Mouse (Mus musculus): Measurements from ENCODE around the gene Rbms1. TPM values are rescaled to one million over a fixed set of nuclear protein-coding genes. Genes with fewer than 3 reads are reported as not detected.
"Not testable (repeated sequence)": the region's sequence is repeated elsewhere in the genome, so short reads cannot be mapped to it uniquely, and the experiment has no call there.

The Rbms1 gene
- polyA plus RNA-seq, 1 experiment = 252 TPM

DNA sequence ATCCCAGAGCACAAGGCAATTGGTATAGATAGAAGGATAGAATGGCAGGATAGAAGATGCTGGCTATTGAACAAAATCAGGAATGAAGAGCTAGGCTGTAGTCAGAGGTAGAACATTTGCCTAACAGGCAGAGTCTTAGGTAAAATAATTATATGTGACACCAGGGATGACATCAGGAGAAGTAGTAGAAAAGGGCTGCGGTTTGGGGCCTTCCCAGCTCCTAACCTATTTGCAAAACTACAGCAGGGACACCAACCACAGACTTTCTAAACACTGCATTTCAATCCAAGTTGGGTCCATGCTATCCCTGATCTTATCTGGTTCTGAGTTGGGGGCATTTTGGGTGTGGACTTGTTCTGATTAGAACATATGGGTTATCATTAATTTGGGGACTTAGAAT, 118.7 kb downstream of the Rbms1 start:
- peaks cover 35% of the 10 kb centered on the region for H3K4me1 ChIP-seq (ENCODE audit: control insufficient read depth, insufficient read depth, low read length)
- 91% methylated on average over 1 of the region's 1 CpGs for WGBS
- DNase-seq = no peak
- H3K4me3 ChIP-seq (replicated peaks; ENCODE audit: extremely low read depth, low read depth, low read length) = no peak overlapping the region
- TF ChIP-seq CTCF (IDR thresholded peaks at IDR 0.05; ENCODE audit: insufficient read depth, low read length) = no peak
- TF ChIP-seq POLR2A (IDR thresholded peaks at IDR 0.05; ENCODE audit: borderline replicate concordance, extremely low read depth, low read depth, low read length) = no peak

DNA sequence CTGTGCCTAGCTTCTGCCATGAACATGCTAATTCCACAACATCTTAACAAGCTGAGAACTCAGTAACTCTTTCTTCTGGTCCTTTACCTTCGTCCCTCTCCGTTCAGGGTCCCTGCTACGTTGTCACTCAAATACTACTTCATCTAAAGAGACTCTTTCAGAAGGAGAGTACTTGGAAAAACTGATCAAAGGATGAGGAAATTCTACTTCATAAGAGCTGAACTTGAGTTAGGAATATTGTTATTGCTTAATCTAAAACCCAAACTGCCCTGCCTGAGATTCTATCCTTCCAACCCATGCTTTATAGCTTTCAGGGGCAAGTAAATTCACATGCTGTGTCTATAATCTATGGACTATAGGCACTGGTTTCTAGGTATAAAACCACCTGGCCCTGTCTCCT, 119.4 kb downstream of the Rbms1 start:
- WGBS = 57% methylated on average over 3 of the region's 3 CpGs
- DNase-seq = no peak
- Histone ChIP-seq H3K4me1 (ENCODE audit: control insufficient read depth, insufficient read depth, low read length) (peaks cover 37% of the 10 kb centered on the region), H3K4me3 (replicated peaks; ENCODE audit: extremely low read depth, low read depth, low read length) (no peak overlapping the region)
- no peak for TF ChIP-seq CTCF (IDR thresholded peaks at IDR 0.05; ENCODE audit: insufficient read depth, low read length)
- TF ChIP-seq POLR2A (IDR thresholded peaks at IDR 0.05; ENCODE audit: borderline replicate concordance, extremely low read depth, low read depth, low read length) = no peak

DNA sequence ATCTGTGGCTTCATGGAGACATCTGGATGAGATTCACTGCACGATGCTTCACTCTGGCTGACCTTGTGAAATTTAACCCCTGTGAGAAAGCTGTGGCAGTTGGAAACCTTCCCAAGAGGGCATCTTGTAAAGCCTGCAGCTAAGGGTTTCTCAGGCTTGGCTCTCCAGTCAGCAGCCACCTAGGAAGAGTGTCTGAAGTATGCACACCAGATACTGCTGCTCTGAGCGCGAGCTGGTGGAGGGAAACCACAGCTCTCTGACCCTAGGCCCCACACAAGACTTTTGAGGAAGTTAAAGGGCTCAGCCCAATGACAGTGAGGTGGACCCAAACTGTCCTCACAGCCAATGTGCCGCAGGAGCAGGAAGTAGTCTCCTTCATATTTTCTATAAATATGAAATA, 120.0 kb downstream of the Rbms1 start:
- DNase-seq = no peak
- TF ChIP-seq POLR2A (IDR thresholded peaks at IDR 0.05; ENCODE audit: borderline replicate concordance, extremely low read depth, low read depth, low read length) = no peak
- TF ChIP-seq CTCF (IDR thresholded peaks at IDR 0.05; ENCODE audit: insufficient read depth, low read length) = no peak
- 13% methylated on average over 4 of the region's 4 CpGs for WGBS
- no peak overlapping the region for H3K4me3 ChIP-seq (replicated peaks; ENCODE audit: extremely low read depth, low read depth, low read length)
- peaks cover 39% of the 10 kb centered on the region for H3K4me1 ChIP-seq (ENCODE audit: control insufficient read depth, insufficient read depth, low read length)

DNA sequence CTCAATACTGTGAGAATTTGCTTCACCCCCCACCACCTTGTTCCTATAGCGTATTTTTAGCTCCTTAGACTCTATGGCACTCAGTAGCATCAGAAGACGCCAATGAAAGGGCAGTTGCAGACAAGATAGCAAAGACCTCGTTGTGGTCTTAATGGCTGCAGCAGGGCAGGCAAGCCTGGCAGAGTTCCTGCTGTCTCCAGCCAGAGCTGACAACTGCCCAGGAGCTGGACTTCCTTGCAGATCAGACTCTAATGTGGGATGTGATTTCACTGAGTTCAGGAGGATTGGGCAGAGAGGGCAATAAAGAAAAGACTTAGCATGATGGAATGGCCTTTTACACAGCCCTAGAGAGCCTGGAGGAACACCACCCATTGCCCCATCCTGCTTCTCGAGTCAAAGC, 122.1 kb downstream of the Rbms1 start:
- TF ChIP-seq POLR2A (IDR thresholded peaks at IDR 0.05; ENCODE audit: borderline replicate concordance, extremely low read depth, low read depth, low read length) (no peak), CTCF (IDR thresholded peaks at IDR 0.05; ENCODE audit: insufficient read depth, low read length) (no peak)
- no peak for DNase-seq
- 61% methylated on average over 4 of the region's 4 CpGs for WGBS
- Histone ChIP-seq H3K4me1 (ENCODE audit: control insufficient read depth, insufficient read depth, low read length) (peaks cover 53% of the 10 kb centered on the region), H3K4me3 (replicated peaks; ENCODE audit: extremely low read depth, low read depth, low read length) (no peak overlapping the region)

DNA sequence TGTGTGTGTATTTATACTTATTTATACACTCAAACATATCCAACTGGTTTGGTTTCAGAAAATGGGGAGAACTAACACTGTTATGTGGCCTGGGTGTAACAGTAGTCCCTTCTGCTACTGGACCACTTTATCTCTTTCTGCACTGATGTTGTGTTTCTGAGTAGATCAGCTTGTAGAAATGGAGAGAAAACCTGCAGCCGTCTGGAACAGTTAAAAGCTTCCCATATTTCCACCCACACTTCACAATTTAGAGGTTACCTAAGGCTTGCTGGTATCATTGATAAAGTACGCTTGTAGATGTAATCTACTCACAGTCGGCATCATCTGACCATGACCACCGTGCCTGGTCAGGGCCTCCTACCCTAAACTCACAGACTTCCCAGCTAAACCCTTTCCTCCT, 123.5 kb downstream of the Rbms1 start:
- no peak overlapping the region for H3K4me3 ChIP-seq (replicated peaks; ENCODE audit: extremely low read depth, low read depth, low read length)
- TF ChIP-seq CTCF (IDR thresholded peaks at IDR 0.05; ENCODE audit: insufficient read depth, low read length) (no peak), POLR2A (IDR thresholded peaks at IDR 0.05; ENCODE audit: borderline replicate concordance, extremely low read depth, low read depth, low read length) (no peak)
- H3K4me1 ChIP-seq (ENCODE audit: control insufficient read depth, insufficient read depth, low read length) = peaks cover 50% of the 10 kb centered on the region
- DNase-seq = no peak
- 69% methylated on average over 4 of the region's 4 CpGs for WGBS

DNA sequence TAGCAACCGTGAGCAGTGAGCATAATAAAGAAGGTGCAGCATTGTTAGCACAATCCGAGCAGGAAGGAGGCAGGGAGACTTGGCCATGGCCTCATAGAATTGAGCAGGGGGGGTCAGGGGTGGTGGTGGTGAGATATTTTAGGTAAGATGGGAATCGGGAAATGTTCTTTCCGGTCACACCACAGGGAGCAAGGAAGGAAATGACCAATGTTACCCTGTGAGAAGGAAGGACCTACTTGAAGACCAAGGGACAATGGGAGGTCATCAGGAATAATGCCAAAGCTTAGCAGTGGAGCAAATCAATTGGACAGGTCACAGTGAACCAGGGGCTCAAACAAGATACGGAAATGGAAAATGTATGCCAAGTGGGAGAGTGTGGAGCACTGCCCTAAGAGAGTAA, 124.1 kb downstream of the Rbms1 start:
- TF ChIP-seq POLR2A (IDR thresholded peaks at IDR 0.05; ENCODE audit: borderline replicate concordance, extremely low read depth, low read depth, low read length) = no peak
- TF ChIP-seq CTCF (IDR thresholded peaks at IDR 0.05; ENCODE audit: insufficient read depth, low read length) = no peak
- no peak overlapping the region for H3K4me3 ChIP-seq (replicated peaks; ENCODE audit: extremely low read depth, low read depth, low read length)
- 33% methylated on average over 5 of the region's 5 CpGs for WGBS
- no peak for DNase-seq
- peaks cover 50% of the 10 kb centered on the region for H3K4me1 ChIP-seq (ENCODE audit: control insufficient read depth, insufficient read depth, low read length)

DNA sequence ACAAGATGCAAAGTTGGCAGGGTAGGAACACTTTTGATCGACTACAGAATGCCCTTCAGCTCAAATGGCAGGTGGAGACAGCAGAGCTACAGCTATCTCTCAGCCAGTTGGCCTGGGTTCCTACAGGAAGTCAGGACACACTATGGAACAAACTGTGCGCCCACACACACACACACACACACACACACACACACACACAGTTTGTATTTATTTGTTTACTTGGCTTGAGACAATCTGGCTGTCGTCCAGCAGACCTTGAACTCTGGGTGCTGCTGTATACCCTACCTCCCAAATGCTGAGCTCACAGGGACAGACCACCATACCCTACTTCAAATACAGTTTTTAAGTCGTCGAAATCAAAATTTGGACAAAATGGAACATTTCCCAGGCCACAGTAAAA, 125.4 kb downstream of the Rbms1 start:
- WGBS = 41% methylated on average over 5 of the region's 5 CpGs
- H3K4me3 ChIP-seq (replicated peaks; ENCODE audit: extremely low read depth, low read depth, low read length) = no peak overlapping the region
- TF ChIP-seq CTCF (IDR thresholded peaks at IDR 0.05; ENCODE audit: insufficient read depth, low read length) = no peak
- TF ChIP-seq POLR2A (IDR thresholded peaks at IDR 0.05; ENCODE audit: borderline replicate concordance, extremely low read depth, low read depth, low read length) = no peak
- H3K4me1 ChIP-seq (ENCODE audit: control insufficient read depth, insufficient read depth, low read length) = peaks cover 40% of the 10 kb centered on the region
- DNase-seq = no peak

DNA sequence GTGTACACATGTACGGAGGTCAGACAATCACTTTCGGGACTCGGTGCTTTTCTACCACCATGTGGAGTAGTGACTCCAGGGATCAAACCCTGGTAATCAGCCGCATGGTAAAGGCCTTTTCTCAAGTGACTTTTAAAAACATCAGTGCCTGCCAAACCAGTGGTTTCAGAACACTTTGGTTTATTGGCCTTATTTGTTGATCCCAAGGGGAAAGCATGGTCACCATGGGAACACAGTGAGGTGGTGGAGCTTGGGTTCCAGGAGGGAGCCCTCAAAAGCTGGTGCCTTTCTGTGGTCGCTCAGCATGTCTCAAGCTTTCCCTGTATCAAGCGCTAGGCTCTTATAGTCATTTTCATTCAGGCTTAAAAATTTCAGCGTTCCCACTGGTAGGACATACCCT, 126.8 kb downstream of the Rbms1 start:
- TF ChIP-seq POLR2A (IDR thresholded peaks at IDR 0.05; ENCODE audit: borderline replicate concordance, extremely low read depth, low read depth, low read length) = no peak
- no peak for TF ChIP-seq CTCF (IDR thresholded peaks at IDR 0.05; ENCODE audit: insufficient read depth, low read length)
- no peak for DNase-seq
- 75% methylated on average over 7 of the region's 7 CpGs for WGBS

DNA sequence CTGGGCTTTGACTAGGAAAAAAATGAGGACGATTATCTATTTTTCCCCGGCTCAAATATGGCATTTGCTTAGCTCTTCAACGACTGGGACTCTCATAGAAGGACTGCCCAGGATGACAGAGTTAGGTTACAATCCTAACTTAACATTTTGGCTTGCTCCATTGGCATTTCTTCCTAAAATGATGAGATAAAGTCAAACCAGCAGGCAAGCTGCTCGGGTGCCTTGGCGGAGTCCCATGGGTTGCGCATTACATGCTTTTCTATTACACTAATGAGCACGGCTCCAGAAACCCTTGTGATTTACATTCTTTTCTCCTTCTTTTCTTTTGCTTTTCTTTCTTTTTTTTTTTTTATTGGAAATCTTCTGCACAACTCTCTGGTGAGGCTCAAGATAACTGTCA, 128.7 kb downstream of the Rbms1 start:
- no peak for DNase-seq
- no peak overlapping the region for H3K4me3 ChIP-seq (replicated peaks; ENCODE audit: extremely low read depth, low read depth, low read length)
- peaks cover 33% of the 10 kb centered on the region for H3K4me1 ChIP-seq (ENCODE audit: control insufficient read depth, insufficient read depth, low read length)
- TF ChIP-seq POLR2A (IDR thresholded peaks at IDR 0.05; ENCODE audit: borderline replicate concordance, extremely low read depth, low read depth, low read length) (no peak), CTCF (IDR thresholded peaks at IDR 0.05; ENCODE audit: insufficient read depth, low read length) (no peak)
- 62% methylated on average over 7 of the region's 7 CpGs for WGBS

More for the DNA sequence above, 126.8 kb downstream of the Rbms1 start:
- no peak overlapping the region for H3K4me3 ChIP-seq (replicated peaks; ENCODE audit: extremely low read depth, low read depth, low read length)
- H3K4me1 ChIP-seq (ENCODE audit: control insufficient read depth, insufficient read depth, low read length) = peaks cover 35% of the 10 kb centered on the region

DNA sequence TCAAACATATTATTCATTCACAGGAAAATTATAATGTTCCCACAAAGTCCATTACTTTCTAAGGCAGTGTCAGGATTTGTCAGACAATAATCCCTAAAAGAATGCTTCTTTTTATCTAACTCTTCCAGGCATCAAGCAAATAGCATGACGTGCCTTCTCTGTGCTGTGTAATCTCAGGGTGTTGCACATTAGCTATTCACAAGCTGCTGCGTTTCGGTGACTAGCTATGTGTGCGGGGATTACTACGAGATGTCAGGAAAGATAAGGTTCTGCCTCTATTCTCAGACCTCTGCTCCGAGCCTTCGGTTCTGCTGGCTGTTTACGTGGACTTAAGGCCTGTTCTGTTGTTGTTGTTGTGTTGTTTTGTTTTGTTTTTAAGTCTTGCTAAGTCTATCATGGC, 130.7 kb downstream of the Rbms1 start:
- 65% methylated on average over 8 of the region's 8 CpGs for WGBS
- peaks cover 20% of the 10 kb centered on the region for H3K4me1 ChIP-seq (ENCODE audit: control insufficient read depth, insufficient read depth, low read length)
- TF ChIP-seq CTCF (IDR thresholded peaks at IDR 0.05; ENCODE audit: insufficient read depth, low read length) (no peak), POLR2A (IDR thresholded peaks at IDR 0.05; ENCODE audit: borderline replicate concordance, extremely low read depth, low read depth, low read length) (no peak)
- H3K4me3 ChIP-seq (replicated peaks; ENCODE audit: extremely low read depth, low read depth, low read length) = no peak overlapping the region
- no peak for DNase-seq

DNA sequence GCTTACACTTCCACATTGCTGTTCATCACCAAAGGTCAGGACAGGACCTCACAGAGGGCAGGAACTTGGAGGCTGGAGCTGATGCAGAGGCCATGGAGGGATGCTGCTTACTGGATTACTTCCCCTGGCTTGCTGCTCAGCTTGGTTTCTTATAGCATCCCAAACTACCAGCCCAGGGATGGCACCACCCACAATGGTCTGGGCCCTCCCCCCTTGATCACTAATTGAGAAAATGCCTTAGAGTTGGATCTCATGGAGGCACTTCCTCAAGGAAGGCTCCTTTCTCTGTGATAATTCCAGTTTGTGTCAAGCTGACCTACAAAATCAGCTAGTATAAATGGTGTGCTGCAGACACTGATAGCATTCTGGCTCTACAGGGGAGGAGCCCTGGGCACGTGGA, 132.5 kb downstream of the Rbms1 start:
- 60% methylated on average over 1 of the region's 1 CpGs for WGBS
- H3K4me1 ChIP-seq (ENCODE audit: control insufficient read depth, insufficient read depth, low read length) = peaks cover 22% of the 10 kb centered on the region
- DNase-seq; H3K4me3 ChIP-seq (replicated peaks; ENCODE audit: extremely low read depth, low read depth, low read length): not testable (repeated sequence)
